Mouse (Mus musculus): ENCODE measurements around the gene Ttc39b. TPM values are rescaled to one million over a fixed set of nuclear protein-coding genes. Genes with fewer than 3 reads are reported as not detected.

Ttc39b gene
- polyA plus RNA-seq, 1 experiment from 2014 or later, result 5.6 TPM

GRCm38 (mm10) chr4:83233181-83234123 lies 90.6 kb downstream of the Ttc39b start:
- Histone ChIP-seq H3K27me3 (replicated peaks) (no peaks in the 10 kb centered on the region), H3K27ac (no peak overlapping the region), H3K4me2 (no peak overlapping the region), H3K36me3 (replicated peaks) (0 out of 2 replicates have a peak, but pooled peaks cover 5% of the 10 kb centered on the region), H3K4me1 (no peaks in the 10 kb centered on the region), H3K9ac (no peak overlapping the region), H3K4me3 (no peak overlapping the region), H3K9me3 (no peaks in the 10 kb centered on the region)
- 79% methylated on average over 22 of the region's 22 CpGs for WGBS
- no peak for ATAC-seq (replicated peaks)

DNA sequence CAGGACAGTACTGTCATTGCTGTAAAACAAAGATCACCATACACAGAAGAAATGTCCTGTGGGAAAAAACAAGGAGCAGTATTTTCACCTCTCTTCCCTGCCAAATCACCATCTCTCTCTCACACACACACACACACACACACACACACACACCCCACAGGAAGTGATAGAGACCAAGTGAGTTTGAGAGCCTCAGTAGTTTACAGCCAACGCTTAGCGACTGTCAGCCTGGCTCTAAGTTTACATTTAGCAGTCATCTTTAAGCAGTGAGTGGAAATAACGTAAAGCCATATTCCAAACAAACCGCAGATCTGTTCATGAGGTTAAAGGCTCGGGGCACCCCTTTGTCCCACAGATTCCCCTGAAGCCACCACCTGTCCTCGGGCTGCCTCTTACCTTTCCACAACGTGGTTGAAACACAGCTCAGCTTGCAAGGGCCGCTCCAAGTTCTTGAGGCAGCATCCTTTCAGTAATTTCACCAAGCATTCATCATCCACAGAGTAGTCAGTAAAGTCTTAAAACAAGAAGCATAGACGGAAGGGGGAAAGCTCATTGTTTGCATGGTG lies 91.7 kb downstream of the Ttc39b start:
- Histone ChIP-seq H3K4me2 (no peak overlapping the region), H3K9ac (no peak overlapping the region), H3K9me3 (no peaks in the 10 kb centered on the region), H3K27me3 (replicated peaks) (no peaks in the 10 kb centered on the region), H3K36me3 (replicated peaks) (0 out of 2 replicates have a peak, but pooled peaks cover 5% of the 10 kb centered on the region), H3K27ac (no peak overlapping the region), H3K4me3 (no peak overlapping the region), H3K4me1 (no peaks in the 10 kb centered on the region)
- ATAC-seq (replicated peaks), result no peak
- WGBS, result 85% methylated on average over 9 of the region's 9 CpGs

GRCm38 (mm10) chr4:83228664-83229283 lies 95.3 kb downstream of the Ttc39b start:
- Histone ChIP-seq H3K27me3 (replicated peaks) (no peaks in the 10 kb centered on the region), H3K27ac (no peak overlapping the region), H3K36me3 (replicated peaks) (no peaks in the 10 kb centered on the region), H3K4me3 (no peak overlapping the region), H3K4me2 (no peak overlapping the region), H3K9ac (no peak overlapping the region), H3K9me3 (no peaks in the 10 kb centered on the region), H3K4me1 (no peaks in the 10 kb centered on the region)
- ATAC-seq (replicated peaks), result no peak
- WGBS, result 89% methylated on average over 9 of the region's 9 CpGs

GRCm38 (mm10) chr4:83228073-83228472 lies 96.0 kb downstream of the Ttc39b start:
- H3K9me3 ChIP-seq, result no peaks in the 10 kb centered on the region
- H3K4me1 ChIP-seq, result no peaks in the 10 kb centered on the region
- no peak overlapping the region for H3K4me2 ChIP-seq
- ATAC-seq (replicated peaks), result no peak
- H3K4me3 ChIP-seq, result no peak overlapping the region
- no peak overlapping the region for H3K9ac ChIP-seq
- H3K27me3 ChIP-seq (replicated peaks), result no peaks in the 10 kb centered on the region
- WGBS, result 74% methylated on average over 10 of the region's 10 CpGs
- no peaks in the 10 kb centered on the region for H3K36me3 ChIP-seq (replicated peaks)
- H3K27ac ChIP-seq, result no peak overlapping the region

DNA sequence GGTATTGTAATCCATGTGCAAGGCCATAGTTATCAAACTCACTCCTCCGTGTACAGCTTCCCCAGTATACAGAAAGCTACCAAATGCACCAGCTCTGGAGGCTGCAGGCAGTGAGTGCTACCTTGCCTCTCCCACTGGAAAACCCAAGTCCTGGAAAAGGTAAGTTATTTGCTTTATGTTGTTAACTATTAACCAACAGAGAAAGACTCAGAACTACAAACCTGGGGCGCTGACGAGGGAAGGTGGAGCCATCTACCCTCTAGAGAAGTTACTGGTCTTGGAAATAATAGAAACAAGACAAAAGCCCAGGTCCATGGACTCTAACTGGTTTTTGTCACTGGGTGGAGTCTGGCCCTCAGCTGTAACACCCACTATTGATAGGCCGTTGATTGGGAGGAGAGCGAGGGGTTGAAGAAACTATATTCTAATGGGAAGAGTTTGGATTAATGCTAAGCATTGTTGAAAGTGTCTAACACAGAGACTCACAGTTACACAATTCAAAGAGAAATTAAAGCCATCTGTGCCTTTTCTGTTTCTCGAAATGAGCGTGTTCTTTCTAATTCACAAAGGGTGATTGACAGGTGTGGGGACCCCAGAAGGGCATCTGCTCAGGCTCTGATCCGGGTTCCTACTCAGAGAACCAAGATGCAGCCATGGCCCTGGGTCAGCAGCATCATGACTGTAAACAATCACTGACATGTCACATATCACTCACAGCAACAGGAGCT lies 98.3 kb downstream of the Ttc39b start:
- H3K4me1 ChIP-seq, result no peaks in the 10 kb centered on the region
- no peaks in the 10 kb centered on the region for H3K27me3 ChIP-seq (replicated peaks)
- WGBS, result 67% methylated on average over 8 of the region's 8 CpGs
- no peak overlapping the region for H3K4me2 ChIP-seq
- no peak overlapping the region for H3K4me3 ChIP-seq
- H3K36me3 ChIP-seq (replicated peaks), result no peaks in the 10 kb centered on the region
- H3K9me3 ChIP-seq, result no peaks in the 10 kb centered on the region
- no peak overlapping the region for H3K27ac ChIP-seq
- no peak overlapping the region for H3K9ac ChIP-seq
- ATAC-seq (replicated peaks), result no peak

GRCm38 (mm10) chr4:83224242-83224641 lies 99.8 kb downstream of the Ttc39b start:
- H3K36me3 ChIP-seq (replicated peaks), result no peaks in the 10 kb centered on the region
- no peak for ATAC-seq (replicated peaks)
- no peak overlapping the region for H3K4me3 ChIP-seq
- no peak overlapping the region for H3K4me2 ChIP-seq
- no peaks in the 10 kb centered on the region for H3K9me3 ChIP-seq
- H3K4me1 ChIP-seq, result no peaks in the 10 kb centered on the region
- no peak overlapping the region for H3K9ac ChIP-seq
- no peak overlapping the region for H3K27ac ChIP-seq
- H3K27me3 ChIP-seq (replicated peaks), result no peaks in the 10 kb centered on the region
- 49% methylated on average over 5 of the region's 5 CpGs for WGBS

DNA sequence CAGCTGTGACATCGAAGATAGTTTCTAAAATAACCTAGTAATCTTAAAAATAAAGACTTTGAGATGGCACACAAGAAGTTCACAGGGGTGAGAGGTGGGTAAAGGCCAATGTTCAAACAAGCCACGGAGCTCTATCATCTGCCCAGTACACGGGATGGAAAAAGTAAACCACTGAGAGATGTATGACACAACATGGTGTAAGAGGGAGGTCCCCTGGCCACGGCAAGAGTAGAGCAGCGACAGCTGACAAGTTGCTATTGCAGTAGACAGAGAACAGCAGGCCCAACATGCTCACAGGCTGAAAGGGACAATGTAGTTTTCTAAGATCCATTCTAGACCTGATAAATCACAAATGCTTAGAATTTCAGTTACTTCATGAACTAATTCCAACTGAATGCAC lies 100.9 kb downstream of the Ttc39b start:
- Histone ChIP-seq H3K27me3 (replicated peaks) (no peaks in the 10 kb centered on the region), H3K9me3 (no peaks in the 10 kb centered on the region), H3K27ac (no peak overlapping the region), H3K9ac (no peak overlapping the region), H3K4me1 (no peaks in the 10 kb centered on the region), H3K4me3 (no peak overlapping the region), H3K36me3 (replicated peaks) (no peaks in the 10 kb centered on the region), H3K4me2 (no peak overlapping the region)
- WGBS, result 86% methylated on average over 5 of the region's 5 CpGs
- ATAC-seq (replicated peaks), result no peak

GRCm38 (mm10) chr4:83220761-83221557 lies 103.1 kb downstream of the Ttc39b start:
- Histone ChIP-seq H3K27me3 (replicated peaks) (no peaks in the 10 kb centered on the region), H3K9me3 (no peaks in the 10 kb centered on the region), H3K36me3 (replicated peaks) (no peaks in the 10 kb centered on the region), H3K27ac (no peak overlapping the region), H3K9ac (no peak overlapping the region), H3K4me1 (no peaks in the 10 kb centered on the region), H3K4me3 (no peak overlapping the region), H3K4me2 (no peak overlapping the region)
- ATAC-seq (replicated peaks), result no peak
- 81% methylated on average over 13 of the region's 13 CpGs for WGBS

DNA sequence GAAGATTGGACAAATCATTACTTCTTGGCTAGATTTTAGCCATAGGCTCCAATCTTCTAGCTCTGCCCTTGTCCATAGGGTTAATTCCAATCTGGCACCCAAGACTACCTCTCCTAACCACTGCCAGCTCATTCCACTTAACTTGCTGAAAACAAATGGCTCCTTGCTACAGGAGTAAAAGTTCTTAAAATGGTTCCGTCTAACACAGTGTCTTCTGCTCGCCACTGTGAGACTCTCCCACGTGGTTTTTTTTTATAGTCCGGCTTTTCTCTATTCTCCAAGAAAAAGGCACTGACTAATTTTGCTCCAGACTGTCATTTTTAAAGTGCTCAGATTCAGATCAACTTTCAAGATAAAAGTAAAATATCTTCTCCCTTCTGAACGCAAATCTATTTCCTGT lies 104.8 kb downstream of the Ttc39b start:
- no peak overlapping the region for H3K4me2 ChIP-seq
- no peak for ATAC-seq (replicated peaks)
- no peaks in the 10 kb centered on the region for H3K27me3 ChIP-seq (replicated peaks)
- H3K4me3 ChIP-seq, result no peak overlapping the region
- 0 out of 2 replicates have a peak, but pooled peaks cover 8% of the 10 kb centered on the region for H3K4me1 ChIP-seq
- H3K9me3 ChIP-seq, result no peaks in the 10 kb centered on the region
- no peaks in the 10 kb centered on the region for H3K36me3 ChIP-seq (replicated peaks)
- H3K27ac ChIP-seq, result no peak overlapping the region
- H3K9ac ChIP-seq, result no peak overlapping the region
- 90% methylated on average over 5 of the region's 5 CpGs for WGBS

DNA sequence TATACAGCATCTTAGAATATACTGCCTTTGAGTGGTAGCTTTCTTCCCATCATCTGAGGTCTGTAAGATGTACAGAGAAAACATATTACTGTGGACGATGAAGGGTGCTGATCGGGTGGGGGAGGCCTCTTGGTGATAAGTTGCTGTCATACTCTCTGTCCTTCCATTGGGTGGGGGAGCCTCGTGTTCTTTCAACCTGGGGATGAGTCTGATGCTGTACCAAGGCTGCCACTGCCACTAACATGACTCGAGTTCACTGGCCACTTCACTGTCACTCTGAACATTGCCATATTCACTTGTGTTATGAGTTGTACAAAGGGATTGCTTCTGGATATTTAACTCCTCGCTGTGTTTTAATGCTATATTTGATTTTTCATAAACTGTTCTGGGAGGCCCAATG lies 106.9 kb downstream of the Ttc39b start:
- no peak overlapping the region for H3K9ac ChIP-seq
- H3K36me3 ChIP-seq (replicated peaks), result no peaks in the 10 kb centered on the region
- ATAC-seq (replicated peaks), result no peak
- WGBS, result 91% methylated on average over 5 of the region's 5 CpGs
- no peaks in the 10 kb centered on the region for H3K9me3 ChIP-seq
- no peak overlapping the region for H3K4me3 ChIP-seq
- no peak overlapping the region for H3K4me2 ChIP-seq
- H3K4me1 ChIP-seq, result 0 out of 2 replicates have a peak, but pooled peaks cover 8% of the 10 kb centered on the region
- H3K27ac ChIP-seq, result no peak overlapping the region
- H3K27me3 ChIP-seq (replicated peaks), result no peaks in the 10 kb centered on the region

- ATAC-seq (replicated peaks), result no peak
- Histone ChIP-seq H3K27ac (no peak overlapping the region), H3K4me3 (no peak overlapping the region), H3K4me2 (no peak overlapping the region), H3K9ac (no peak overlapping the region), H3K9me3 (no peaks in the 10 kb centered on the region), H3K36me3 (replicated peaks) (no peaks in the 10 kb centered on the region), H3K4me1 (0 out of 2 replicates have a peak, but pooled peaks cover 8% of the 10 kb centered on the region), H3K27me3 (replicated peaks) (no peaks in the 10 kb centered on the region)
- 76% methylated on average over 7 of the region's 7 CpGs for WGBS
Measured at GRCm38 (mm10) chr4:83216381-83216780, 107.7 kb downstream of the Ttc39b start.

Data from midbrain, embryonic 15.5 days (tissue).